Comparison of ENCODE assay signal across 28 mouse cellular contexts in the genomic region with DNA sequence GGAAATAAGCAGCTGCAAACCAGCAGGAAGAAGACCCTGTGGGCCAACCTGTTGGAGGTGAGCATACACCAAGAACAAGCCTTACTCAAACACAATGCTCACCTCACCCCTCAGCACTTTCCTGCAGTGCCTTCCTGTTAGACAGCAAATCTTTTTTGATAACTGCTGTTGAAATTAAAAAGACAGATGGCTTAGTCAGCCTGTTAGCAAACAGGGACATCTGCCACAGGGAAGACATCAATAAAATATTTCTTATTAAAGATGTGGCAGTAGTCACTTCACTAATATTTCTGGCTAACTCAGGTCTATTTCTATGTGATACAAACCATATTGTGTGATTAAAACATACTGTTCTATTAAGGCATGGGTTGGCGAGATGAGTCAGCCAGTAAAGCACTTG.
"Had no signal": no experiment of that assay in that cellular context is flagged by ENCODE, and none has a peak within 500 bp of the region (broad histone marks: within the 10 kb centered on the region; RNA-seq: fewer than 3 reads in every experiment).

No protein-coding gene starts in this region.

- ATAC-seq: hindbrain, embryonic 16.5 days; inflammation-experienced regulatory T-cells, adult 6 months; intestine, embryonic 15.5 days; intestine, postnatal 0 days; liver, postnatal 0 days had no signal

- H3K27me3 ChIP-seq: heart, embryonic 12.5 days; hindbrain, embryonic 12.5 days; intestine, embryonic 15.5 days; limb, embryonic 12.5 days; liver, embryonic 13.5 days; liver, embryonic 15.5 days had no signal

- H3K4me2 ChIP-seq: heart, embryonic 12.5 days; hindbrain, embryonic 12.5 days; hindbrain, embryonic 14.5 days; intestine, embryonic 15.5 days; limb, embryonic 12.5 days; liver, embryonic 11.5 days; liver, embryonic 13.5 days; liver, embryonic 15.5 days had no signal

- H3K27ac ChIP-seq: gastrocnemius, adult 2 months; heart, embryonic 10.5 days; hindbrain, embryonic 10.5 days; hindbrain, embryonic 12.5 days; hindbrain, embryonic 14.5 days; intestine, embryonic 15.5 days; left cerebral cortex, adult 2 months; limb, embryonic 10.5 days; limb, embryonic 12.5 days; liver, embryonic 13.5 days; liver, embryonic 15.5 days had no signal

- H3K9me3 ChIP-seq: heart, embryonic 10.5 days; heart, embryonic 12.5 days; hindbrain, embryonic 10.5 days; hindbrain, embryonic 12.5 days; intestine, embryonic 15.5 days; limb, embryonic 10.5 days; limb, embryonic 12.5 days; liver, embryonic 13.5 days; liver, embryonic 15.5 days had no signal

- H3K4me3 ChIP-seq: gastrocnemius, adult 2 months; heart, embryonic 10.5 days; heart, embryonic 12.5 days; hindbrain, embryonic 10.5 days; hindbrain, embryonic 12.5 days; intestine, embryonic 15.5 days; left cerebral cortex, adult 2 months; limb, embryonic 10.5 days; limb, embryonic 12.5 days; liver, embryonic 13.5 days; liver, embryonic 15.5 days had no signal

- H3K4me1 ChIP-seq: heart, embryonic 10.5 days; heart, embryonic 12.5 days; hindbrain, embryonic 10.5 days; hindbrain, embryonic 12.5 days; intestine, embryonic 15.5 days; limb, embryonic 10.5 days; limb, embryonic 12.5 days; liver, embryonic 13.5 days; liver, embryonic 15.5 days had no signal

- H3K9ac ChIP-seq: heart, embryonic 12.5 days; hindbrain, embryonic 12.5 days; hindbrain, embryonic 14.5 days; intestine, embryonic 15.5 days; limb, embryonic 12.5 days; liver, embryonic 13.5 days; liver, embryonic 15.5 days; liver, postnatal 0 days had no signal

- DNase-seq: gastrocnemius, adult 2 months; gastrocnemius, postnatal 10 days; gastrocnemius, postnatal 25 days; heart, adult 18-20 months; heart, postnatal 10 days; heart, postnatal 4 days; kidney, adult 18-20 months; kidney, adult 8-10 months; kidney, postnatal 10 days; kidney, postnatal 25 days; kidney, postnatal 4 days; liver; liver, embryonic 13.5 days; liver, postnatal 0 days had no signal
